Mouse (Mus musculus) E14TG2a.4 (cell line): Measurements from ENCODE around the gene Ankrd54.

Source experiments
- CTCF ChIP-seq: conservative IDR thresholded peaks from 2 replicates; pipeline ENCODE4 v1.5.1; 2014; ENCODE audit warnings: low read length
- NANOG ChIP-seq: IDR thresholded peaks from 2 replicates; pipeline ENCODE4 v1.6.1; 2014; ENCODE audit warnings: borderline replicate concordance, low read length, mixed read lengths

- no peak for TF ChIP-seq CTCF
- no peak for TF ChIP-seq NANOG
Observed at GRCm38 (mm10) chr15:79092284-79092683, 29.6 kb upstream of the Ankrd54 start.
